Mouse (Mus musculus) thymus, postnatal 10 days (tissue): ENCODE results near the gene Utrn.

ENCODE experiments used
- DNase-seq, 2 experiments: peaks; one replicate each; pipeline ENCODE4 v3.0.0; 2021; ENCODE audit warnings: low spot score in 2 of 2

Utrn gene

DNA sequence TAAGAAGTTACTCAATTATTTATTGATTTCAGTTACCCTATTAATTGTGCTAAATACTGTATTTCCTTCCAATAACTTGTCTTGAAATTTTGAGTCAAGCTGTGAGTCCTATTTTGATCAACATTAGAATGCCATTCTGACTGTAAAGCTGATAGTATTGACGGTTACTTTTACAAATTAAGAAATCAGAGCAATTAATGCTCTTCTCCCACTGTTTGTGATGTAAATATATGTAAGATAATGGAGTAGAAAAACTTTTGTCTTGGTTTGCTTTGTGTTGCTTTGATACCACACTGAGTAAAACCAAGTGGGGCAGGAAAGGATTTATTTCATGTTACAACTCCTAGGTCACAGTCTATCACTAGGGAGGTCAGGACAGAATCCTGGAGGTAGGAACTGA lies 327.4 kb downstream of the Utrn start:
- DNase-seq: no peak

DNA sequence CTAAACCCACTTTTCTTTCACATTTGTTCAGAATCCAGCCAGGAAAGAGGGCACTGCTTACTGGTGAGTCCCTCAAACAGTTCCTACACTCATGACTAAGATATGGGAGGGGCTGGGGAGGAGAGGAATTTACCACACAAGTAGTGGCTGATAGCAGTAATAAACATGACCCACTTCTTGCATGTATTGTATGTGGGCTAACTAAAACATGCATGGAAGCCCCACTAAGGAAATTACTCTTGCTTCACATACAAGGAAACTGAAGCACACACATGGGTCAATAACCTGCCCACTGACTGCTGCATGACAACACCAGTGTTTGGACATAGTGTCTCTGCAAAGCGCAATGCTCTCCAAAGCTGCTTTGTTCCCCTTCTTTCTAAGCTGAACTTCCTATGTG lies 333.9 kb downstream of the Utrn start:
- DNase-seq: no peak

- DNase-seq: no peak
Observed at GRCm38 (mm10) chr10:12534801-12535200, 334.4 kb downstream of the Utrn start.

DNA sequence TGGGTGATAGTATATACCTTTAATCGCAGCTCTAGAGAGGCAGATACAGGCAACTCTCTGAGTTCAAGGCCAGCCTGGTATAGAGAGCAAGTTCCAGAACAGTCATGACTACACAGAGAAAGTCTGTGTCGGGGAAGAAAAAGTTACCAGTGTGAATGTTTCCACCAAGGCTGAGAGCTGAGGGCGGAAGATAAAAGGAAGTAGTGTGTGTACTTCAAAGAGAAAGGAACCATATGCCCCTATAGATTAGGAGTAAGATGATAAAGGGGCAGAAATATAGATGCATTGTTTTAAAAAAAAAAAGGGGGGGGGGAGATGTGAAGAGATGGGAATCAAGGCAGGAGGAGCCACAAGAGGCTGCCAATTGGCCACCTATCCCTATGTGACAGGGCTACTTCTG lies 334.9 kb downstream of the Utrn start:
- no peak for DNase-seq

DNA sequence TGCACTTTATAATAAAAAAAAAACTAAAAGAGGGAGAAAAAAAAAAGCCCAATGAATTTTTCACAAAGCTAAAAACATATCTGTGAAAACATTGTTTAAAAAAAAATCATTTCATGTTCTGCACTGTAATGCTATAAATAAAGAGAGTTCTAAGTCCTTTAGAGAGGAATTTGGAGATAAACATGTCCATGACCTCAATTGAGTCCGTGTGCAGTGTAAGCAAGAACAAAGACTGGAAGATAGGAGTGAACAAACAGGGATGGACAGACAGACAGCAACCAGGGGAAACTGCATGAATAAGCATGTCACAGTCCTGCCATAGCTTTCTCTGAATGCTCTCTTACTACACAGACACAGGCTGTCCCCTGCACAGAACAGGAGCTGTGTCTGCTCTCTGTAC lies 347.1 kb downstream of the Utrn start:
- DNase-seq: no peak

DNA sequence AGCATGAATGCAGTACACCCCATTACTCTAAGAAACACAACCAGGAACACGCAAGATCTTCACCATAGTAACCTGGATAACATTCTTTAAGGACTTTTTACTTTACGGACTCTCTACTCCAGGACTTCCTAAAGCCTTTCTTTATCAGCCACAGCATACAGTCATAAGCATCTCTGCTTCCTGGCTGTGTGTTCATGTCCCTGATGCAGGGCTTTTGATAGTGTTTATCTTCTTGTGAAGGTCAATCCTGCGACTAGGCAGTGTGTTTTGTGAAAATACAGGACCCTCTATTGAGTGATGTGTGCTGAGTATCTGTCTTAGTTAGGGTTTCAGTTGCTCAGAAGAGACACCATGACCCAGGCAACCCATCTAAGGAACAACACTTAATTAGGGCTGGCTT lies 351.0 kb downstream of the Utrn start:
- DNase-seq: no peak

DNA sequence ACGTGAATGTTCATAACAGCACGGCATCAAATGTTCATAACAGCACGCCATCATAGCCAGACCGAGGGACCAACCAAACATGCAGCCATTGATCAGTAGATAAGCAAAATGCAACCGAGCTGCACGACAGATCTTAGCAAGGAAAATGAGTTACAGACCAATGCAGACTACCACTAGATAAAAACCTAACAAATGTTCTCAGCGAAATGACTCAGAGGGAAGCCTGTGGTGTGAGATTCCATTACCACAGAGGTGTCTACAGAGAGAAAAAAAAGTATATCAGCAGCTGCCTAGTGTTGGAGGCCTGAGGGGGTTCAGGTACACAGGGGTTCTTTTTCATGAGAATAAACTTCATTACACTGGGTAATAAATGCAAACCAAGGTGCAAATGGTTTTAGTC lies 363.6 kb downstream of the Utrn start:
- no peak for DNase-seq

DNA sequence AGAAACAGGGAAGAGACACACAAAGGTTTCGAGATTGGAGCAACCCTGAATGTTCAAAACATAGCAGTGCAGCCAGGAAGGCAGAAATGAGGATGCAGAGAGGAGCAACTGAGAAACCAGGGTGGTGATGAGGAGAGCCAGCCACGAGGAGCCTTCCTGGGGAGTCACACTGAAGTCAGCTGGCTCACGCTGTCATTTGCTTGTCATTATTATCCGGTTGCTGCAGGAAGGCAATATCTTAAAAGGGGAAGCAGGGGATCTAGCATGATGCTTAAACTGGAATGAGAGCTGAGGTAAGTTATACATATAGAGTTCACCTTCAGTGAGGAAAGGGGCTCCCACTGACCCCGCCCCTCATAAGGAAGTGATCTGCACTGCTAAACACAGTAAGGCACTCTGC lies 368.7 kb downstream of the Utrn start:
- no peak for DNase-seq

DNA sequence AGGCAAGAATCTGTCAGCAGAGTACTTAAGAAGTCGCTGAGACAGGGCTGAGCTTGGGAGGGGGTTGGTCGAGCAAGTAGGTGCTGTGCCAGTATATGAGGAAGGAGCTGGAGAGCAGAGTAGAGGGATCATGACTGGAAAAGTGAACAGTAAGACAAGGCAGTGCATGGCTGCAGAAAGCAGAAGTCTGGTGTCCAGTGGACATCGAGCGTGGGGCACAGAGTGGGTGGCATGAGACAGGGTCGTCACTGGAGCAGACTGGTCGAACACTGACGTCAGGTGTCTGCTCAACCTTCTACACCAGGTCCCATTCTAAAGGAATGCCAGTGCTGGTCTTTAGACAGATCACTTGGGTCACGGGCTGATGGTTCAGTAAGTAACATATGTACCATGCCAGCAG lies 371.6 kb downstream of the Utrn start:
- no peak for DNase-seq

DNA sequence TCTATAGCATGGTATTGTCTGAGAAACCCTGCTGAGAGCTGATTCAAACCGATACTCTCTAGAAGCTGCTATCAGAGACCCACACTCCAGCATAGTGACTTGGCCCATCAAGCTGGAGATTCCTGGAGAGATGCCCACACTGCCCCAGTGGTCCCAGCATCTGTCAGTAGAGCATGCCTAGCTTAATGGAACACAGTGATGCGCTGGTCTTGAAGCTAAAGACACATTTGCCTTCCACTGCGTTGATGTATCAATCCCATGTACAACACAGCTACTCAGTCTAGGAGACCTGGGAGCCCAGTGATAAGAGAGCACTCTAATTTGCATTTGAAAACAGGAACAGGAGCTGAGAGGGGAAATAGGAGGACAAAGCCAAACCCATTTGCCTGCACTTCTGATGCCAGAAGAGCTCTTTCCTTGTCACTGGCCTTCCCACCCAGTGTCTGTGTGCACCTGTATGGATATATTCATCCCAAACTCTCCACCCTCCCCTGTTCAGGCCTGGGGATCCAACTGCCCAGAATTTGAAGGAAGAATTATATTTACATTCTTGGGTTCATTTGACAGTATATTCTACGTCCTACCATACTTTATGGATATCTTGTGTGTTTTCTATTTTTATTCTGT lies 379.5 kb downstream of the Utrn start:
- DNase-seq: no peak

GRCm38 (mm10) chr10:12488518-12488917 lies 380.6 kb downstream of the Utrn start:
- no peak for DNase-seq

DNA sequence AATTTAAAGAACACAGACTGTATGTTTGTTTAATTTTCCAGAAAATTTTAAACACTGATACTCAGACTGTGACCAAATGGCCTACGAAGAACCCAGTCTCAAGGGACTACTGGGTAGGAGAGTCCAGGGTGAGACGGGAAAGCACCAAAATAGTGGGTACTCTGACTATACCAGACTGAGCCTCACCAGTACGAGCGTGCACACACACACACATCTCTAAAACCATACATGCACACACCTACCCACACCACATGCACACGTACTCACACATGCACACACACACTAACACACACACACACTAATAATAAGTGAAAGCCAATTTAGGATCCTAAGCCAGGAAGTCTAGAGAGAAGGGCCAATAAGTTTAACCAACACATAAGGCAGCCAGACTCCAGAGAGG lies 381.0 kb downstream of the Utrn start:
- no peak for DNase-seq

- no peak for DNase-seq
Observed at GRCm38 (mm10) chr10:12483494-12483893, 385.7 kb downstream of the Utrn start.

DNA sequence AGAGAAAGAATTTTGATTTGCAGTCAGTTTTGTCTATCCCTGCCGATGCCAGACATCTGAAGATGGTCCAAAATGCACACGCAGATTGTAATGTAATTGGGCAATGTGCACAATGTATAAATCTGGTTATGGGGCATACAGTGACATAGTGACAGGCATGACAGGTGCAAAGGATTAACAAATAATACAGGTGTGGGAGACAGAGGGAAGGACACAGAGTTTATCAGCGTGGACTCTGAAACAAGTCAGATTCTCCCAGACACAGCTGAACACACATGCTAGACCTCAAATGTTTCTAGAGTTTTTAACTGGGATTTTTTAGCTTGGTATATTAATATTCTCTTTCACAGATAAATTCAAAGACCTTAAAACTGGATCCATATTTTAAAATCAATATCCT lies 386.2 kb downstream of the Utrn start:
- no peak for DNase-seq

DNA sequence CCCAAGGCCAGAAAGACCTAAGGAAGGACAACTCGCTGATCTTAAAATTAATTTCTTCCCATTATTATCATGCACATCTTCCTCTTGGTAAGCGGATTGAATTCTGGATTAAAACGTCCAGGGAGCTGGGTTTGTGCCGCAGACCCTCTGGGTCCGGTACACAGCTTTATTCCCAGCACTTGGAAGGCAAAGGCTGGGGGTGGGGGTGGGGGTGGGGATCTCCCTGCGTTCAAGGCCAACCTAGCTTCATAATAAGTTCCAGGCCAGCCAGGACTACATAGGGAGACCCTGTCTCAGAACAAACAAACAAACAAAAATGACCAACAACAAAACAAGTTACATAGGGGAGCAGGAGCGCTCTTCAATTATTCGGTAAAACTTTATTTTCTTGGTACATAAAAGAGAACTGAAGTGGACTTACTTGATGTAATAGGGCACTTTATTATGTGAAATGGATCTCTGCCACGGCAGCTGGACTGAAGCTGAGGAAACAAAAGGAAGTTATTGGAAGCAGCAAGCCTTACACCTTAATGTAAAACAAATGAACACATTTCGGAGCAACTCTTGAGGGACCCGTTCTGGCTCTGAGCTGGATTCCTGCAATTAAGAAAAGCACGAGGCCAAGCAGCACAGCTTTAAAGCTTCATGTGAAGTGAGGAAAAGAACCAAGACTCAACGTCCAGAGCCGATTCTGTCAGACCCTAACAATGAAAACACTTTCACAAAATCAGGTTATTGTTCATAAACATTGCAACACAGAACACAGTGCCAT lies 394.1 kb downstream of the Utrn start:
- DNase-seq: no peak

- no peak for DNase-seq
Observed at GRCm38 (mm10) chr10:12469391-12470057, 399.6 kb downstream of the Utrn start.

- no peak for DNase-seq
Observed at GRCm38 (mm10) chr10:12467544-12467943, 401.6 kb downstream of the Utrn start.

GRCm38 (mm10) chr10:12460945-12461344 lies 408.2 kb downstream of the Utrn start:
- no peak for DNase-seq

GRCm38 (mm10) chr10:12456867-12457266 lies 412.3 kb downstream of the Utrn start:
- DNase-seq: no peak

- no peak for DNase-seq
Observed at GRCm38 (mm10) chr10:12452641-12453040, 416.5 kb downstream of the Utrn start.

DNA sequence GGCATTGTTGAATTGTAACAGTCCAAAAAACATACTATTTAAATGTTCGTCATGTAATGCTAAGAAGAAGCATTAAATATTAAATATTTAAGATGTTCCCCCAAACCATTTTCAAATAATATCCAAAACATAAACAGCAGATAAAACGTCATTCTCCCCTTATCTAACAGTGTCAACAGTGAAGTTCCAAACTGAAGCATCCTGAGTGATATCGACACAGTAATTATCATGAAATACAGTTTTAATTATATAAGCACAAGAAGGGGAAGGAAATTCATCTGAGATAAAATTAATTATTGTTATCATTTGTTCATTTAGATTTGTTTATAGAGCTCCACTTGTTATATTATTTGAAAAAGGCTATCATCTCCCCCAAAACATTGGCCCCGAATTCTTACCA lies 425.0 kb downstream of the Utrn start:
- no peak for DNase-seq

DNA sequence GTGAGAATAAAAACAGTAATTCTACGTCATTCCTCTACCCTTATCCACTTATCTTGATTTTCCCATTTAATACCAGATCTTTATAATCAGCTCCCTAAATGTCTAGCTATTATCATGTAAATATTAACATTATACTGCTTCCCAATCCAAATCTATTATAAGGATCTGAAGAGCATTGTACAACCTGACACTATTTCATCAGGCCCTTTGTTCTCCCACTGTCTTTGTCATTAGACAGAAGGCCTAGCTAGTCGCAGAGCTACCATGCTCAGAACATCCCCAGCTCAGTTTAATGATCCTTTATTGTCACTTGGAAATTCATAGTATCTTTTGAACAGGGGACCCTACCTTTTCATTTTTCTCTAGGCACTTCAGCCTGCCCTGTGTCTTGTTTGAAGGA lies 436.0 kb downstream of the Utrn start:
- no peak for DNase-seq

GRCm38 (mm10) chr10:12430399-12430798 lies 438.8 kb downstream of the Utrn start:
- DNase-seq: no peak
